Mouse (Mus musculus) liver, embryonic 14.5 days (tissue): ENCODE data around the gene Tspan15.

Source experiments
- CTCF ChIP-seq: IDR thresholded peaks from 2 replicates; pipeline ENCODE4 v1.5.1; 2016; ENCODE audit warnings: antibody characterized with exemption, low read depth, control low read depth
- EP300 ChIP-seq: IDR thresholded peaks from 2 replicates; pipeline ENCODE4 v1.6.1; 2016; ENCODE audit warnings: antibody characterized with exemption, low read depth

DNA sequence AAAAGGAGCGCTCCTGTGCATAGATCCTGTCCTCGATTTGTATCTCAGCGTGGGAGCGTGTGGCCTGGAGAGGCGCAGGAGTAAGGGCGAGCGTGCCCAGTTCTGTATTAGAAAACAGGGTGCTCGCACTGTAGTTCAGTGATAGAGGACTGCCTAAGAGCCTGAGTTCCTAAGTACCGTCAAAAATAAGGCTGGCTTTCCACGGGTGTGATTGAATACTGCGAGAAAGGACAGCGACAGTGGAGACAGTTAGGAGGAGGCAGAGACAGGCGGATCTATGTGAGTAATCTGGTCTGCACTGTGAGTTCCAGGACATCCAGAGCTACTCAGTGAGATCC is 313 bp upstream of the Tspan15 start:
- no peak for TF ChIP-seq CTCF
- no peak for TF ChIP-seq EP300
